Mouse (Mus musculus) lung, postnatal 0 days (tissue): ENCODE measurements at regions not wholly inside any gene's neighbourhood (a gene's known extent, or its start where the extent isn't known, plus 50 kb on each side); places are given as distances from the start of the nearest gene placed in this dataset.
A peak's percentile ranks its signal among the peaks of the same experiment; 100 is the strongest.

Experiments
- CTCF ChIP-seq: IDR thresholded peaks from 2 replicates; pipeline ENCODE4 v1.5.1; 2016; ENCODE audit warnings: antibody characterized with exemption, mild to moderate bottlenecking
- EP300 ChIP-seq: IDR thresholded peaks from 2 replicates; pipeline ENCODE4 v1.6.1; 2016; ENCODE audit warnings: antibody characterized with exemption, mild to moderate bottlenecking, control low read depth

DNA sequence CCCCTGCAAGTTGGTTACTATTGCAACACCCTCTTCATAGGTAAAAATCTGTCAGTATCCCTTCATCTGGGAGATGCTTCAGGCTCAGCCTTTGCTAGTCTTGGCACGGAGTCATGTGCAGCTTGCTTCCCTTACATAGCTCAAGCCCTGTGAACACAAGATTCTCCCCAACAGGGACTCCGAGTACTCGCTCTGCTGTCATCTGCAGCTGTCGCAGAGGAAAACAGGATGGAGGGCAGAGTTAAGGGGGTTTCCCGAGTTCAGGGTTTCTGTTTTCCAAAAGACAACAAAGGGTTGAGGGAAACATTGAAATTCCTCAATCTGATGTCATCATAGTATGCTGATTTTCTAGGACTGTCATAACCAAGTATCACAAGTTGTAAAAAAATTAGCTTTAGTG lies 116.3 kb upstream of the Hnrnpa3 start:
- TF ChIP-seq EP300 (peak; percentile 84), CTCF (no peak)
